Comparison of ENCODE assay signal across 24 mouse cellular contexts in genomic region chr10:59497019-59497418, GRCm38 (mm10). TPM values are rescaled to one million over a fixed set of nuclear protein-coding genes. Genes with fewer than 3 reads are reported as not detected.
DNase-seq lines count a peak whose midpoint lies in the region; TF ChIP-seq lines count a peak whose summit lies in the region.
"Had no signal": no experiment of that assay in that cellular context is flagged by ENCODE, and none has a peak within 500 bp of the region (broad histone marks: within the 10 kb centered on the region; RNA-seq: fewer than 3 reads in every experiment).

No protein-coding gene starts in this region.

- H3K36me3 ChIP-seq in MEL (ENCODE audit: control insufficient read depth in 1 of 2, insufficient read depth in 2 of 2, low read length in 2 of 2) = no peaks in the 10 kb centered on the region
- H3K36me3 ChIP-seq in myocyte (ENCODE audit: control insufficient read depth, insufficient read depth) = peaks cover under 1% of the 10 kb centered on the region
- H3K36me3 ChIP-seq in hindbrain, embryonic 10.5 days = no peaks in the 10 kb centered on the region
- H3K36me3 ChIP-seq: G1E had no signal

- no peak for TF ChIP-seq RAD21 in MEL (IDR thresholded peaks at IDR 0.05; ENCODE audit: low read depth, low read length)

- no peak overlapping the region for H3K9ac ChIP-seq in MEL (ENCODE audit: control insufficient read depth, low read depth, low read length, poor library complexity, severe bottlenecking)

- 94% methylated on average over 11 of the region's 11 CpGs for WGBS in hindbrain, embryonic 10.5 days

- DNase-seq in heart, adult 11 months = peak; percentile 64
- DNase-seq in heart, postnatal 14 days = no peak
- DNase-seq in 416B (ENCODE audit: low read depth) = peak; percentile 19
- DNase-seq in MEL (ENCODE audit: low read depth, low spot score) = peak; percentile 9
- no peak for DNase-seq in hindbrain, embryonic 10.5 days (ENCODE audit: low spot score)
- no peak for DNase-seq in gastrocnemius, adult 8-10 months (ENCODE audit: low spot score in 2 of 2)
- DNase-seq in gastrocnemius, postnatal 14 days = no peak
- DNase-seq: adrenal gland, adult 2 months; adrenal gland, adult 8-10 months; adrenal gland, postnatal 10 days; adrenal gland, postnatal 14 days; adrenal gland, postnatal 25 days; adrenal gland, postnatal 36 days; B cell, adult 2 months; cerebellum, adult 11 months; cerebellum, adult 11-12 months; cerebellum, adult 18-20 months; cerebellum, adult 2 months had no signal

- no peak overlapping the region for H3ac ChIP-seq in myocyte (ENCODE audit: control insufficient read depth, insufficient read length)

- no peak for TF ChIP-seq POLR2A in MEL (IDR thresholded peaks at IDR 0.05; ENCODE audit: control insufficient read depth in 1 of 2, insufficient read depth in 1 of 2, low read depth in 1 of 2, low read length in 2 of 2, poor library complexity in 1 of 2)
- TF ChIP-seq POLR2A in myocyte (IDR thresholded peaks at IDR 0.05; ENCODE audit: insufficient read length, low read depth) = no peak

- no peak overlapping the region for H3K4me2 ChIP-seq in myocyte (ENCODE audit: low read depth)

- H3K4me3 ChIP-seq in MEL (ENCODE audit: control insufficient read depth in 1 of 2, insufficient read depth in 1 of 2, low read depth in 2 of 2, low read length in 2 of 2) = no peak overlapping the region
- H3K4me3 ChIP-seq in myocyte = no peak overlapping the region
- H3K4me3 ChIP-seq in hindbrain, embryonic 10.5 days = no peak overlapping the region

- no peak overlapping the region for H3K27ac ChIP-seq in MEL (ENCODE audit: control insufficient read depth, low read depth, low read length)
- no peak overlapping the region for H3K27ac ChIP-seq in hindbrain, embryonic 10.5 days

- intact Hi-C loops in heart, postnatal 14 days (cut with DNase I) = no loop called here
- intact Hi-C loops in gastrocnemius, postnatal 14 days (cut with DNase I; ENCODE audit: low total_unique reads) = loop anchor here (10.0 kb wide), 1 partner anchor 78 kb away; no protein-coding TSS in a partner anchor

- TF ChIP-seq EP300 in MEL (IDR thresholded peaks at IDR 0.05; ENCODE audit: low read depth in 1 of 2, low read length in 2 of 2) = no peak

- no peaks in the 10 kb centered on the region for H3K27me3 ChIP-seq in MEL (ENCODE audit: control insufficient read depth in 1 of 2, insufficient read depth in 2 of 2, low read length in 2 of 2)
- H3K27me3 ChIP-seq in myocyte (ENCODE audit: control insufficient read depth, insufficient read depth, insufficient read length) = no peaks in the 10 kb centered on the region
- no peaks in the 10 kb centered on the region for H3K27me3 ChIP-seq in hindbrain, embryonic 10.5 days (ENCODE audit: insufficient read depth, poor library complexity, severe bottlenecking)
- H3K27me3 ChIP-seq: CH12.LX, Patski had no signal

- no peaks in the 10 kb centered on the region for H3K79me2 ChIP-seq in MEL (ENCODE audit: control insufficient read depth, insufficient read depth, low read length, poor library complexity)
- peaks cover 56% of the 10 kb centered on the region for H3K79me2 ChIP-seq in myocyte (ENCODE audit: control insufficient read depth, insufficient read depth)

- no peak for TF ChIP-seq CTCF in MEL (IDR thresholded peaks at IDR 0.05 in 2 of 3, conservative IDR thresholded peaks at IDR 0.05 in 1 of 3; ENCODE audit: control insufficient read depth in 1 of 3, insufficient read depth in 1 of 3, low read depth in 2 of 3, low read length in 3 of 3, poor library complexity in 1 of 3, severe bottlenecking in 1 of 3)

- no peaks in the 10 kb centered on the region for H3K4me1 ChIP-seq in MEL (ENCODE audit: control insufficient read depth in 1 of 2, insufficient read depth in 2 of 2, low read length in 2 of 2)
- no peaks in the 10 kb centered on the region for H3K4me1 ChIP-seq in hindbrain, embryonic 10.5 days (replicated peaks)

- no peaks in the 10 kb centered on the region for H3K9me3 ChIP-seq in MEL (replicated peaks; ENCODE audit: insufficient read depth, low read length)
- peaks cover under 1% of the 10 kb centered on the region; the same call in 1 of the 2 replicates for H3K9me3 ChIP-seq in hindbrain, embryonic 10.5 days

TF ChIP-seq in MEL, 35 proteins besides CTCF, POLR2A, EP300 and RAD21:
- TF ChIP-seq ZC3H11A (IDR thresholded peaks at IDR 0.05; ENCODE audit: low read depth, low read length) = no peak
- no peak for TF ChIP-seq ELF1 (IDR thresholded peaks at IDR 0.05; ENCODE audit: low read depth, low read length)
- TF ChIP-seq TBP (IDR thresholded peaks at IDR 0.05; ENCODE audit: low read depth, low read length) = no peak
- TF ChIP-seq ETS1 (IDR thresholded peaks at IDR 0.05; ENCODE audit: low read depth, low read length) = no peak
- no peak for TF ChIP-seq RCOR1 (IDR thresholded peaks at IDR 0.05; ENCODE audit: low read depth, low read length)
TF ChIP-seq in MEL: peak in this region for 0.

TF ChIP-seq in myocyte, 11 proteins besides CTCF, POLR2A, EP300 and RAD21:
- TF ChIP-seq SRF (IDR thresholded peaks at IDR 0.05; ENCODE audit: control insufficient read depth, insufficient read length, low read depth) (no peak), CEBPB (IDR thresholded peaks at IDR 0.05; ENCODE audit: insufficient read depth, poor library complexity, severe bottlenecking) (peak; percentile 62; the same call in 1 of the 2 replicates)

RNA-seq across cellular contexts. Expression of gene Oit3, which starts 55.4 kb away (rescaled TPM):
- total RNA-seq in heart, postnatal 14 days (2021) = under 1 TPM; 0.33 to 0.46 TPM
- total RNA-seq in MEL (2012; rRNA removed) = not detected in 2 replicates
- polyA plus RNA-seq in MEL (2012; ENCODE audit: insufficient read depth in 1 of 2, insufficient read length in 2 of 2, low read depth in 1 of 2, low replicate concordance in 2 of 2, missing spikeins in 1 of 2) = under 1 TPM in 1 of 2 experiments, not detected in 1; 0.07 TPM
- 0.32 TPM for polyA plus RNA-seq in myocyte (2012; fragmentation: generic; extraction: Trizol)
- polyA plus RNA-seq in hindbrain, embryonic 10.5 days (2016; fragmentation: Nextera tagmentation; extraction: Ambion mirVana) = 0.76 and 1.3 TPM in 2 replicates
- not detected for total RNA-seq in gastrocnemius, adult 8-10 months (2022)
- total RNA-seq in gastrocnemius, postnatal 14 days (2021) = under 1 TPM; 0.51 to 0.58 TPM
- total RNA-seq: ES-E14 had no signal
- polyA plus RNA-seq: activated CD4-positive, CD25-positive, alpha-beta regulatory T cell, adult 4 months; G1E had no signal

Comparison
In these comparisons a context has a peak if more than half of its experiments do, and no peak if none do; other contexts are left out.
1. DNase-seq: peak in heart, adult 11 months (single experiment), 416B (single experiment) and MEL (single experiment); none in heart, postnatal 14 days (0 of 2), hindbrain, embryonic 10.5 days (single experiment), gastrocnemius, adult 8-10 months (0 of 2) and gastrocnemius, postnatal 14 days (single experiment).